Mouse (Mus musculus): ENCODE data around the gene Actr6.

- TF ChIP-seq POLR2A (IDR thresholded peaks at IDR 0.05; ENCODE audit: extremely low read depth, insufficient read depth, low read length) = no peak
- no peak for TF ChIP-seq CTCF (IDR thresholded peaks at IDR 0.05; ENCODE audit: low read depth, low read length)
Measured at GRCm38 (mm10) chr10:89720796-89721195, 11.3 kb downstream of the Actr6 start.

Measured in liver, adult 2 months (tissue).